Mouse (Mus musculus): ENCODE results near the gene Adtrp. TPM values are rescaled to one million over a fixed set of nuclear protein-coding genes. Genes with fewer than 3 reads are reported as not detected.

Adtrp gene
- polyA plus RNA-seq, 1 experiment from 2014 or later: 0.89 TPM

- Histone ChIP-seq H3K4me1 (replicated peaks; ENCODE audit: control insufficient read depth, insufficient read depth, low read length) (no peaks in the 10 kb centered on the region), H3K9me3 (ENCODE audit: control insufficient read depth, low read length) (no peaks in the 10 kb centered on the region), H3K9ac (ENCODE audit: low read depth, low read length) (no peak overlapping the region), H3K36me3 (ENCODE audit: control insufficient read depth, insufficient read depth, low read length) (no peaks in the 10 kb centered on the region), H3K4me2 (no peak overlapping the region), H3K27me3 (replicated peaks; ENCODE audit: control insufficient read depth, insufficient read depth, low read length) (no peaks in the 10 kb centered on the region), H3K4me3 (ENCODE audit: low read depth, low read length) (no peak overlapping the region), H3K27ac (ENCODE audit: low read depth, low read length) (no peak overlapping the region)
- ATAC-seq (replicated peaks; ENCODE audit: low FRiP score) (no peak), DNase-seq (ENCODE audit: low spot score) (no peak)
- 71% methylated on average over 7 of the region's 7 CpGs for WGBS
Observed at GRCm38 (mm10) chr13:41872686-41873085, 25.2 kb upstream of the Adtrp start.

- H3K4me2 ChIP-seq: no peak overlapping the region
- no peak for DNase-seq (ENCODE audit: low spot score)
Observed at GRCm38 (mm10) chr13:41872161-41872562, 24.7 kb upstream of the Adtrp start.

GRCm38 (mm10) chr13:41867533-41867932, 20.0 kb upstream of the Adtrp start:
- H3K4me2 ChIP-seq: no peak overlapping the region
- 84% methylated on average over 2 of the region's 2 CpGs for WGBS
- no peak for ATAC-seq (replicated peaks; ENCODE audit: low FRiP score)
- H3K4me3 ChIP-seq (ENCODE audit: low read depth, low read length): no peak overlapping the region
- no peaks in the 10 kb centered on the region for H3K4me1 ChIP-seq (replicated peaks; ENCODE audit: control insufficient read depth, insufficient read depth, low read length)
- H3K9ac ChIP-seq (ENCODE audit: low read depth, low read length): no peak overlapping the region
- H3K27me3 ChIP-seq (replicated peaks; ENCODE audit: control insufficient read depth, insufficient read depth, low read length): no peaks in the 10 kb centered on the region
- no peaks in the 10 kb centered on the region for H3K9me3 ChIP-seq (ENCODE audit: control insufficient read depth, low read length)
- H3K27ac ChIP-seq (ENCODE audit: low read depth, low read length): no peak overlapping the region
- DNase-seq (ENCODE audit: low spot score): no peak
- no peaks in the 10 kb centered on the region for H3K36me3 ChIP-seq (ENCODE audit: control insufficient read depth, insufficient read depth, low read length)

More at GRCm38 (mm10) chr13:41872161-41872562, 24.7 kb upstream of the Adtrp start:
- no peak for ATAC-seq (replicated peaks; ENCODE audit: low FRiP score)
- WGBS: 56% methylated on average over 8 of the region's 8 CpGs
- Histone ChIP-seq H3K4me1 (replicated peaks; ENCODE audit: control insufficient read depth, insufficient read depth, low read length) (no peaks in the 10 kb centered on the region), H3K27ac (ENCODE audit: low read depth, low read length) (no peak overlapping the region), H3K9ac (ENCODE audit: low read depth, low read length) (no peak overlapping the region), H3K4me3 (ENCODE audit: low read depth, low read length) (no peak overlapping the region), H3K36me3 (ENCODE audit: control insufficient read depth, insufficient read depth, low read length) (no peaks in the 10 kb centered on the region), H3K27me3 (replicated peaks; ENCODE audit: control insufficient read depth, insufficient read depth, low read length) (no peaks in the 10 kb centered on the region), H3K9me3 (ENCODE audit: control insufficient read depth, low read length) (no peaks in the 10 kb centered on the region)

- no peak for ATAC-seq (replicated peaks; ENCODE audit: low FRiP score)
Observed at GRCm38 (mm10) chr13:41865575-41865974, 18.1 kb upstream of the Adtrp start.

GRCm38 (mm10) chr13:41865071-41865470, 17.6 kb upstream of the Adtrp start:
- H3K9me3 ChIP-seq (ENCODE audit: control insufficient read depth, low read length): no peaks in the 10 kb centered on the region
- H3K4me2 ChIP-seq: no peak overlapping the region
- H3K9ac ChIP-seq (ENCODE audit: low read depth, low read length): no peak overlapping the region
- H3K27ac ChIP-seq (ENCODE audit: low read depth, low read length): no peak overlapping the region
- no peaks in the 10 kb centered on the region for H3K36me3 ChIP-seq (ENCODE audit: control insufficient read depth, insufficient read depth, low read length)
- no peak overlapping the region for H3K4me3 ChIP-seq (ENCODE audit: low read depth, low read length)
- no peak for DNase-seq (ENCODE audit: low spot score)
- no peaks in the 10 kb centered on the region for H3K4me1 ChIP-seq (replicated peaks; ENCODE audit: control insufficient read depth, insufficient read depth, low read length)
- no peaks in the 10 kb centered on the region for H3K27me3 ChIP-seq (replicated peaks; ENCODE audit: control insufficient read depth, insufficient read depth, low read length)
- no peak for ATAC-seq (replicated peaks; ENCODE audit: low FRiP score)
- 78% methylated on average over 5 of the region's 5 CpGs for WGBS

More at GRCm38 (mm10) chr13:41865575-41865974, 18.1 kb upstream of the Adtrp start:
- Histone ChIP-seq H3K4me3 (ENCODE audit: low read depth, low read length) (no peak overlapping the region), H3K27me3 (replicated peaks; ENCODE audit: control insufficient read depth, insufficient read depth, low read length) (no peaks in the 10 kb centered on the region), H3K4me1 (replicated peaks; ENCODE audit: control insufficient read depth, insufficient read depth, low read length) (no peaks in the 10 kb centered on the region), H3K9me3 (ENCODE audit: control insufficient read depth, low read length) (no peaks in the 10 kb centered on the region), H3K9ac (ENCODE audit: low read depth, low read length) (no peak overlapping the region), H3K4me2 (no peak overlapping the region), H3K27ac (ENCODE audit: low read depth, low read length) (no peak overlapping the region), H3K36me3 (ENCODE audit: control insufficient read depth, insufficient read depth, low read length) (no peaks in the 10 kb centered on the region)
- no peak for DNase-seq (ENCODE audit: low spot score)
- 55% methylated on average over 6 of the region's 6 CpGs for WGBS

GRCm38 (mm10) chr13:41860603-41861405, 13.3 kb upstream of the Adtrp start:
- Histone ChIP-seq H3K9ac (ENCODE audit: low read depth, low read length) (no peak overlapping the region), H3K9me3 (ENCODE audit: control insufficient read depth, low read length) (no peaks in the 10 kb centered on the region), H3K4me1 (replicated peaks; ENCODE audit: control insufficient read depth, insufficient read depth, low read length) (no peaks in the 10 kb centered on the region), H3K36me3 (ENCODE audit: control insufficient read depth, insufficient read depth, low read length) (no peaks in the 10 kb centered on the region), H3K4me2 (no peak overlapping the region), H3K27ac (ENCODE audit: low read depth, low read length) (no peak overlapping the region), H3K27me3 (replicated peaks; ENCODE audit: control insufficient read depth, insufficient read depth, low read length) (no peaks in the 10 kb centered on the region), H3K4me3 (ENCODE audit: low read depth, low read length) (no peak overlapping the region)
- DNase-seq (ENCODE audit: low spot score): no peak
- no peak for ATAC-seq (replicated peaks; ENCODE audit: low FRiP score)
- WGBS: 85% methylated on average over 15 of the region's 15 CpGs

GRCm38 (mm10) chr13:41855206-41856185, 8.0 kb upstream of the Adtrp start:
- no peak overlapping the region for H3K4me3 ChIP-seq (ENCODE audit: low read depth, low read length)
- H3K36me3 ChIP-seq (ENCODE audit: control insufficient read depth, insufficient read depth, low read length): no peaks in the 10 kb centered on the region
- H3K4me1 ChIP-seq (replicated peaks; ENCODE audit: control insufficient read depth, insufficient read depth, low read length): no peaks in the 10 kb centered on the region
- ATAC-seq (replicated peaks; ENCODE audit: low FRiP score): no peak
- no peak overlapping the region for H3K9ac ChIP-seq (ENCODE audit: low read depth, low read length)
- no peaks in the 10 kb centered on the region for H3K9me3 ChIP-seq (ENCODE audit: control insufficient read depth, low read length)
- H3K27ac ChIP-seq (ENCODE audit: low read depth, low read length): no peak overlapping the region
- H3K27me3 ChIP-seq (replicated peaks; ENCODE audit: control insufficient read depth, insufficient read depth, low read length): no peaks in the 10 kb centered on the region
- H3K4me2 ChIP-seq: no peak overlapping the region
- 75% methylated on average over 13 of the region's 13 CpGs for WGBS
- DNase-seq (ENCODE audit: low spot score): no peak

- no peaks in the 10 kb centered on the region for H3K27me3 ChIP-seq (replicated peaks; ENCODE audit: control insufficient read depth, insufficient read depth, low read length)
- WGBS: 72% methylated on average over 3 of the region's 3 CpGs
- H3K9ac ChIP-seq (ENCODE audit: low read depth, low read length): no peak overlapping the region
- H3K9me3 ChIP-seq (ENCODE audit: control insufficient read depth, low read length): no peaks in the 10 kb centered on the region
- H3K36me3 ChIP-seq (ENCODE audit: control insufficient read depth, insufficient read depth, low read length): no peaks in the 10 kb centered on the region
- ATAC-seq (replicated peaks; ENCODE audit: low FRiP score): no peak
- no peak overlapping the region for H3K4me3 ChIP-seq (ENCODE audit: low read depth, low read length)
- no peak for DNase-seq (ENCODE audit: low spot score)
- no peaks in the 10 kb centered on the region for H3K4me1 ChIP-seq (replicated peaks; ENCODE audit: control insufficient read depth, insufficient read depth, low read length)
- H3K4me2 ChIP-seq: no peak overlapping the region
- H3K27ac ChIP-seq (ENCODE audit: low read depth, low read length): no peak overlapping the region
Observed at GRCm38 (mm10) chr13:41850727-41851378, 3.4 kb upstream of the Adtrp start.
